Mouse (Mus musculus) CH12.LX (cell line): ENCODE results near the gene Hist1h3e. TPM values are rescaled to one million over a fixed set of nuclear protein-coding genes. Genes with fewer than 3 reads are reported as not detected.
"Not testable (repeated sequence)": the region's sequence is repeated elsewhere in the genome, so short reads cannot be mapped to it uniquely, and the experiment has no call there.

ENCODE experiments used
- DNase-seq: peaks from one replicate; pipeline ENCODE4 v3.0.0-alpha.2; 2013; ENCODE audit errors: extremely low read depth
- H3K27ac ChIP-seq: 2 replicates; pipeline ENCODE4 v1.5.1; 2012; ENCODE audit warnings: low read depth, mild to moderate bottlenecking, control low read depth, moderate library complexity; ENCODE audit not compliant: insufficient read depth
- H3K27me3 ChIP-seq: replicated peaks from 2 replicates; pipeline ENCODE3; 2012; ENCODE audit warnings: inconsistent platforms
- H3K36me3 ChIP-seq, 2 experiments: replicated peaks in 1 of 2; 2 replicates each; pipeline versions ENCODE3 to v1.6.1; 2012; ENCODE audit warnings: inconsistent platforms in 1 of 2, low read length in 1 of 2, mild to moderate bottlenecking in 1 of 2, mixed read lengths in 1 of 2, moderate library complexity in 1 of 2; ENCODE audit not compliant: control insufficient read depth in 1 of 2, insufficient read depth in 1 of 2
- H3K4me1 ChIP-seq, 2 experiments: 2 replicates each; pipeline ENCODE4 v1.6.1; 2012; ENCODE audit warnings: inconsistent platforms in 1 of 2, moderate library complexity in 1 of 2; ENCODE audit not compliant: insufficient read depth in 2 of 2, control insufficient read depth in 1 of 2
- H3K4me2 ChIP-seq: 2 replicates; pipeline ENCODE4 v1.6.1; 2012; ENCODE audit warnings: low read depth, mild to moderate bottlenecking, control low read depth; ENCODE audit not compliant: poor library complexity, insufficient read depth, severe bottlenecking
- H3K4me3 ChIP-seq, 3 experiments: fragments of 150-350 bp in 1 of 3; sonication (generic) in 1 of 3; replicated peaks in 1 of 3; 2 replicates each; pipeline versions ENCODE3 to v1.5.1; 2011 to 2012; ENCODE audit warnings: low read depth in 2 of 3, low read length in 2 of 3, mild to moderate bottlenecking in 2 of 3, moderate library complexity in 2 of 3, control low read depth in 1 of 3, improper control_type of control experiment in 1 of 3, inconsistent platforms in 1 of 3, mixed read lengths in 1 of 3; ENCODE audit not compliant: poor library complexity in 1 of 3
- H3K79me2 ChIP-seq: replicated peaks from 2 replicates; pipeline ENCODE4 v1.6.1; 2012; ENCODE audit warnings: mild to moderate bottlenecking, moderate library complexity; ENCODE audit not compliant: control insufficient read depth, poor library complexity, insufficient read depth, severe bottlenecking; ENCODE audit errors: extremely low read depth
- H3K9ac ChIP-seq: 2 replicates; pipeline ENCODE4 v1.6.1; 2012; ENCODE audit warnings: low read depth, mild to moderate bottlenecking, control low read depth, moderate library complexity; ENCODE audit not compliant: insufficient read depth
- H3K9me3 ChIP-seq: replicated peaks from 2 replicates; pipeline ENCODE3; 2012; ENCODE audit warnings: low read length, inconsistent platforms, mixed read lengths
- CHD1 ChIP-seq: IDR thresholded peaks from 2 replicates; pipeline ENCODE4 v1.6.1; 2012; ENCODE audit warnings: low read depth, low read length, improper control_type of control experiment, inconsistent platforms
- CHD2 ChIP-seq: IDR thresholded peaks from 2 replicates; pipeline ENCODE4 v1.6.1; 2011; ENCODE audit warnings: low read length, improper control_type of control experiment
- E2F4 ChIP-seq: IDR thresholded peaks from 2 replicates; pipeline ENCODE4 v1.6.1; 2011; ENCODE audit warnings: low read depth, low read length, improper control_type of control experiment; ENCODE audit not compliant: insufficient replicate concordance
- ELF1 ChIP-seq: IDR thresholded peaks from 2 replicates; pipeline ENCODE4 v1.6.1; 2014; ENCODE audit warnings: low read depth, mild to moderate bottlenecking, inconsistent platforms, low read length, improper control_type of control experiment
- EP300 ChIP-seq: IDR thresholded peaks from 2 replicates; pipeline ENCODE4 v1.6.1; 2011; ENCODE audit warnings: low read length, improper control_type of control experiment
- IRF4 ChIP-seq: IDR thresholded peaks from 2 replicates; pipeline ENCODE4 v1.6.1; 2014; ENCODE audit warnings: low read depth, mild to moderate bottlenecking, inconsistent platforms, low read length, improper control_type of control experiment
- MAX ChIP-seq: IDR thresholded peaks from 2 replicates; pipeline ENCODE4 v1.6.1; 2011; ENCODE audit warnings: low read length, improper control_type of control experiment
- MEF2A ChIP-seq: IDR thresholded peaks from 2 replicates; pipeline ENCODE4 v1.6.1; 2014; ENCODE audit warnings: low read depth, mild to moderate bottlenecking, inconsistent platforms, low read length, improper control_type of control experiment, borderline replicate concordance
- MXI1 ChIP-seq: IDR thresholded peaks from 2 replicates; pipeline ENCODE4 v1.6.1; 2011; ENCODE audit warnings: mild to moderate bottlenecking, low read depth, low read length, improper control_type of control experiment
- NELFE ChIP-seq: IDR thresholded peaks from 2 replicates; pipeline ENCODE4 v1.6.1; 2011; ENCODE audit warnings: low read depth, low read length, improper control_type of control experiment
- POLR2A ChIP-seq: IDR thresholded peaks from 2 replicates; pipeline ENCODE4 v1.6.1; 2011; ENCODE audit warnings: low read depth, mild to moderate bottlenecking, improper control_type of control experiment, low read length
- POLR2AphosphoS2 ChIP-seq: IDR thresholded peaks from 2 replicates; pipeline ENCODE4 v1.6.1; 2011; ENCODE audit warnings: low read depth, low read length, improper control_type of control experiment
- SIN3A ChIP-seq: IDR thresholded peaks from 2 replicates; pipeline ENCODE4 v1.6.1; 2012; ENCODE audit warnings: low read length, improper control_type of control experiment, inconsistent platforms
- SMC3 ChIP-seq: IDR thresholded peaks from 2 replicates; pipeline ENCODE4 v1.6.1; 2011; ENCODE audit warnings: low read depth, low read length, improper control_type of control experiment
- TBP ChIP-seq: conservative IDR thresholded peaks from 2 replicates; pipeline ENCODE4 v1.6.1; 2011; ENCODE audit warnings: low read depth, low read length, improper control_type of control experiment
- TCF12 ChIP-seq: IDR thresholded peaks from 2 replicates; pipeline ENCODE4 v1.6.1; 2014; ENCODE audit warnings: low read depth, mild to moderate bottlenecking, inconsistent platforms, low read length, improper control_type of control experiment
- UBTF ChIP-seq: IDR thresholded peaks from 2 replicates; pipeline ENCODE4 v1.6.1; 2012; ENCODE audit warnings: low read depth, mild to moderate bottlenecking, inconsistent platforms, low read length, improper control_type of control experiment, moderate library complexity
- ZMIZ1 ChIP-seq: IDR thresholded peaks from 2 replicates; pipeline ENCODE4 v1.6.1; 2012; ENCODE audit warnings: low read depth, mild to moderate bottlenecking, inconsistent platforms, low read length, improper control_type of control experiment
- ZNF384 ChIP-seq: IDR thresholded peaks from 2 replicates; pipeline ENCODE4 v1.6.1; 2012; ENCODE audit warnings: low read depth, low read length, improper control_type of control experiment, inconsistent platforms
- dilution Hi-C: fragments of 300-500 bp; cut with MboI; formaldehyde crosslinking; loops from 2 replicates; pipeline ENCODE4 v1.14.3; 2020; ENCODE audit warnings: low sequenced_read_pairs; ENCODE audit not compliant: extremely low pct_unique_long_range_greater_than_20kb, extremely low pct_ligation_motif_present
- in situ Hi-C: fragments of 300-500 bp; cut with MboI; formaldehyde crosslinking; loops from 3 replicates; pipeline ENCODE4 v1.14.3; 2019; ENCODE audit warnings: low sequenced_read_pairs, low pct_ligation_motif_present, low pct_unique_long_range_greater_than_20kb, mixed read lengths
- polyA plus RNA-seq: library from polyadenylated mRNA; unstranded; fragments of >175 nt; gene quantifications from 2 replicates; pipeline ENCODE4 v1.2.1, GENCODE M21; 2012; ENCODE audit warnings: low read depth; ENCODE audit not compliant: insufficient read length
- total RNA-seq, 2 experiments: library from RNA; depleted of rRNA; stranded (reverse); fragments of 300-350 nt in 1 of 2; fragments of >200 nt in 1 of 2; gene quantifications; 2 replicates each; pipeline ENCODE4 v1.2.3; 2012 to 2014

Gene Hist1h3e
- total and polyA plus RNA-seq, 3 experiments, result 3.1 to 1,484 (median 24.2) TPM

DNA sequence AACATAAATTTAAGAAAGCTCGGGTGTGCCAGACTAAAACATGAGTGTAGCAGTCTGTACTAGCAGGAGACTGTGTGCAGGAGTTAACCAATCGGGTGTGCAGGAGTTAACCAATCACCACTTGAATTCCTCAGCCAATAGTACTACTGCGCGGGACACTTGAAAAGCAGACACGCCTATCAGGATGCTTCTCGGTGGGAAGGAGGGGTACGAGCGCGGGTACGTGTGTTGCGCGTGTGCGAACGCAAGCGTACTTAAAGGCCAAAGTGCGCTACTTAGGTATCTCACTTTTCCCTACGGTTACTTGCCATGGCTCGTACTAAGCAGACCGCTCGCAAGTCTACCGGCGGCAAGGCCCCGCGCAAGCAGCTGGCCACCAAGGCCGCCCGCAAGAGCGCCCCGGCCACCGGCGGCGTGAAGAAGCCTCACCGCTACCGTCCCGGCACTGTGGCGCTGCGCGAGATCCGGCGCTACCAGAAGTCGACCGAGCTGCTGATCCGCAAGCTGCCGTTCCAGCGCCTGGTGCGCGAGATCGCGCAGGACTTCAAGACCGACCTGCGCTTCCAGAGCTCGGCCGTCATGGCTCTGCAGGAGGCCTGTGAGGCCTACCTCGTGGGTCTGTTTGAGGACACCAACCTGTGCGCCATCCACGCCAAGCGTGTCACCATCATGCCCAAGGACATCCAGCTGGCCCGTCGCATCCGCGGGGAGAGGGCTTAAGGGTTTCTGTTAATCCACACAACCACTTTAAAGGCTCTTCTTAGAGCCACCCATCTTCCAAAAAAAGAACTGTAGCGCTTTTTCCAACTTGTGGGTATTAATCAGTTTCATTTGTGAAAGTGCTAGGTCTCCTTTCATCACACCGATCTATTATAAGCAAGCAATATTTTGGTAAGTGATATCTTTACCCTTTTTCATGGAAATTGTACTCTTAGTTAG is 26.8 kb downstream of the Hist1h3e start, which contains the start of gene Hist1h3g (continued):
- peak; percentile 99 for TF ChIP-seq NELFE

DNA sequence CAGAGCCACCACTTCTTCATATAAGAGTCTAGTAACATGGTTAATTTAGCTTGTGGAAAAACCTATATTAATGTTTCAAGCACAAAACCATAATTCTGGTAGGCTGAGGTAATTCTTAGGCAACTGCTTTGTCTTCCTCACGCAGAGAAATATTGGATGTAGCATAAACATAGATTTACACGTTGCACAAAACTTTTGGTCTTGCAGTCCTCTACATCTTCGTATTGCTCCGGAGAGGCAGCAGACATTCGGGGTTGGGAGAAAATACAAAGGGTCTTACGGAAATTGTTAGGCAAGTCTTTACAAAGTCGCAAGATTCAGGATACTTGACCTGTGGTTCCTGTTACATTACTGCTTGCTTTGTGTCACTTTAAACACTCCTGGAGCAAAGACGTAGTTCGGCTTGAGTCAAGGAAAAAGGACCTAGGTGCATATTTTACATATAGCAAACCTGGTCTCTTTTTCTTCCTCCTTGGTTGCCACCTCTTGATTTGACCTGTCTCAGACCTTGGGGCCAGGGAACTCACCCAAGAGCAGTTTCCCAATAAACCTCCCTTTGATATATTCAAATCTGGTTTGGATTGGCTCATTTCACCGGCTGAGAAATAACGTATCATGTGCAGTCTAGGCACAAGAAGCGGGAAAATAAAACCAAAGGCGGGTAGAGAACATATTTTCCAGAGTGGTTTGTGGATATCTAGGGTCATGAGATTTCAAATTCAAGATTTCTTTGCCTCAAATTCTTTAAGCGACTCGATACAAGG is 27.6 kb downstream of the Hist1h3e start:
- TF ChIP-seq POLR2AphosphoS2, result 0 out of 2 replicates have a peak, but pooled peaks have one; percentile 72
- TF ChIP-seq TBP, result peak; percentile 58; the same call in 1 of the 2 replicates
- TF ChIP-seq MAX, result no peak
- TF ChIP-seq EP300, result no peak
- no peak for TF ChIP-seq SMC3
- no peak for TF ChIP-seq ELF1
- peak; percentile 51; the same call in 1 of the 2 replicates for TF ChIP-seq POLR2A
- TF ChIP-seq NELFE, result peak; percentile 31
- no peak for TF ChIP-seq IRF4
- no peak for TF ChIP-seq CHD1
- H3K36me3 ChIP-seq, result no peaks in the 10 kb centered on the region
- peak overlapping the region; percentile 41 to 63 (median 42) for H3K4me3 ChIP-seq
- peak overlapping the region; percentile 93 for H3K27ac ChIP-seq
- H3K79me2 ChIP-seq, result no peaks in the 10 kb centered on the region
- peaks cover 9 to 44% of the 10 kb centered on the region in 2 experiments; a peak in 3 of 4 replicates for H3K4me1 ChIP-seq
- no peaks in the 10 kb centered on the region for H3K27me3 ChIP-seq
- H3K4me2 ChIP-seq, result peak overlapping the region; percentile 98
- DNase-seq, result peak; percentile 86
- peak overlapping the region; percentile 100 for H3K9ac ChIP-seq
- H3K9me3 ChIP-seq, result no peaks in the 10 kb centered on the region
- in situ Hi-C loops, result no loop called here
- dilution Hi-C loops, result no loop called here

DNA sequence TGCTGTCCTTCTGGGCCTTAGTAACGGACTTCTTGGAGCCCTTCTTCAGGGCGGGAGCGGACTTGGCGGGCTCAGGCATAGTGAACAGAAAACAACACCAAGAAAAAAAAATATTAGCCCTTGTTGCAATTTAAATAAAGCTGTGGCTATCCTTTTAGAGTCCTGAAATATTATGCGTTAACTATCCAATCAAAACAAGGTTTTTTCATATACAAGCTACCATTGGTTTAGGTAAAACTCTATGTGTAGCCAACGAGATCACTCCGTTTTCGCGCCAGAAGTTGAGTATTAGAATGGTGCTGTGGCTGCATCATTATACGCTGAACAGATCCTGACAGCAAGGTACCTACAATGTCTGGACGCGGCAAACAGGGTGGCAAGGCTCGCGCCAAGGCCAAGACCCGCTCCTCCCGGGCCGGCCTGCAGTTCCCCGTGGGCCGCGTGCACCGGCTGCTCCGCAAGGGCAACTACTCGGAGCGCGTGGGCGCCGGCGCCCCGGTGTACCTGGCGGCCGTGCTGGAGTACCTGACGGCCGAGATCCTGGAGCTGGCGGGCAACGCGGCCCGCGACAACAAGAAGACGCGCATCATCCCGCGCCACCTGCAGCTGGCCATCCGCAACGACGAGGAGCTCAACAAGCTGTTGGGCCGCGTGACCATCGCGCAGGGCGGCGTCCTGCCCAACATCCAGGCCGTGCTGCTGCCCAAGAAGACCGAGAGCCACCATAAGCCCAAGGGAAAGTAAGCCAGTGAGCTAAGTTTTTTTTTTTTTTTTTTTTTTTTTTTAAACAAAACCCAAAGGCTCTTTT is 28.4 kb downstream of the Hist1h3e start, which contains the start of gene Hist1h2af:
TSS of gene Hist1h2af (plus strand) at position 347 of the 808 bp plus-strand sequence.
- H3K9me3 ChIP-seq, dilution Hi-C loops, in situ Hi-C loops, H3K36me3 ChIP-seq, H3K27me3 ChIP-seq: not testable (repeated sequence)
- peaks cover 14 to 41% of the 10 kb centered on the region in 2 experiments for H3K4me1 ChIP-seq
- H3K4me2 ChIP-seq, result peak within 1 kb of the TSS; percentile 98
- DNase-seq, result peak; percentile 94
- H3K27ac ChIP-seq, result peak within 1 kb of the TSS; percentile 93
- H3K4me3 ChIP-seq, result peak within 1 kb of the TSS; percentile 42 to 63 (median 44)
- peak; percentile 93 for TF ChIP-seq ZNF384
- TF ChIP-seq SIN3A, result peak; percentile 89
- peak; percentile 97 for TF ChIP-seq TBP
- TF ChIP-seq CHD2, result peak; percentile 63
- peak; percentile 81 for TF ChIP-seq TCF12
- peak; percentile 76; the same call in 1 of the 2 replicates for TF ChIP-seq CHD1
- TF ChIP-seq MEF2A, result peak; percentile 27; the same call in 1 of the 2 replicates
- TF ChIP-seq NELFE, result peak; percentile 85
- peak; percentile 49; the same call in 1 of the 2 replicates for TF ChIP-seq UBTF
- TF ChIP-seq MXI1, result peak; percentile 73; the same call in 1 of the 2 replicates
- peak; percentile 86 for TF ChIP-seq POLR2A
- TF ChIP-seq ZMIZ1, result peak; percentile 93
- peak; percentile 99 for TF ChIP-seq E2F4
- TF ChIP-seq, all 38 proteins: peak for 13; not testable (repeated sequence) for 25
- H3K9ac ChIP-seq, result peak within 1 kb of the TSS; percentile 100
- not testable (repeated sequence) for H3K79me2 ChIP-seq
